Mouse (Mus musculus) naive thymus-derived CD4-positive, alpha-beta T cell, adult 2 months (primary cell): ENCODE results near the gene Pgghg.

Experiments used
- DNase-seq: peaks from one replicate; pipeline ENCODE4 v3.0.0-alpha.2; 2011; ENCODE audit warnings: low read depth

The Pgghg gene

GRCm38 (mm10) chr7:140990622-140991021, 49.4 kb downstream of the Pgghg start:
- no peak for DNase-seq

- peak; percentile 24 for DNase-seq
These were observed 50.0 kb downstream of the Pgghg start for GRCm38 (mm10) chr7:140991117-140991689.
